Mouse (Mus musculus): ENCODE results near the gene Gpr82. TPM values are rescaled to one million over a fixed set of nuclear protein-coding genes. Genes with fewer than 3 reads are reported as not detected.

Gpr82 gene
- polyA plus RNA-seq, 1 experiment: 0.08 TPM

GRCm38 (mm10) chrX:13651889-13652288 is 9.3 kb upstream of the Gpr82 start:
- Histone ChIP-seq H3K4me1 (ENCODE audit: control insufficient read depth, insufficient read depth, low read length) (peaks cover 4% of the 10 kb centered on the region), H3K4me3 (replicated peaks; ENCODE audit: extremely low read depth, low read depth, low read length) (no peak overlapping the region)
- DNase-seq: no peak
- 57% methylated on average over 2 of the region's 2 CpGs for WGBS
- no peak for TF ChIP-seq POLR2A (IDR thresholded peaks at IDR 0.05; ENCODE audit: borderline replicate concordance, extremely low read depth, low read depth, low read length)
- TF ChIP-seq CTCF (IDR thresholded peaks at IDR 0.05; ENCODE audit: insufficient read depth, low read length): no peak

- WGBS: 74% methylated on average over 1 of the region's 1 CpGs
- DNase-seq: no peak
- TF ChIP-seq CTCF (IDR thresholded peaks at IDR 0.05; ENCODE audit: insufficient read depth, low read length): no peak
- TF ChIP-seq POLR2A (IDR thresholded peaks at IDR 0.05; ENCODE audit: borderline replicate concordance, extremely low read depth, low read depth, low read length): no peak
- Histone ChIP-seq H3K4me3 (replicated peaks; ENCODE audit: extremely low read depth, low read depth, low read length) (no peak overlapping the region), H3K4me1 (ENCODE audit: control insufficient read depth, insufficient read depth, low read length) (peaks cover 4% of the 10 kb centered on the region)
Measured at GRCm38 (mm10) chrX:13652291-13652690, 8.9 kb upstream of the Gpr82 start.

GRCm38 (mm10) chrX:13655005-13655421 is 6.2 kb upstream of the Gpr82 start:
- no peak for TF ChIP-seq POLR2A (IDR thresholded peaks at IDR 0.05; ENCODE audit: borderline replicate concordance, extremely low read depth, low read depth, low read length)
- TF ChIP-seq CTCF (IDR thresholded peaks at IDR 0.05; ENCODE audit: insufficient read depth, low read length): no peak
- peaks cover 4% of the 10 kb centered on the region for H3K4me1 ChIP-seq (ENCODE audit: control insufficient read depth, insufficient read depth, low read length)
- no peak for DNase-seq
- WGBS: 63% methylated on average over 3 of the region's 3 CpGs
- no peak overlapping the region for H3K4me3 ChIP-seq (replicated peaks; ENCODE audit: extremely low read depth, low read depth, low read length)

GRCm38 (mm10) chrX:13655906-13656305 is 5.3 kb upstream of the Gpr82 start:
- TF ChIP-seq POLR2A (IDR thresholded peaks at IDR 0.05; ENCODE audit: borderline replicate concordance, extremely low read depth, low read depth, low read length) (no peak), CTCF (IDR thresholded peaks at IDR 0.05; ENCODE audit: insufficient read depth, low read length) (no peak)
- Histone ChIP-seq H3K4me3 (replicated peaks; ENCODE audit: extremely low read depth, low read depth, low read length) (no peak overlapping the region), H3K4me1 (ENCODE audit: control insufficient read depth, insufficient read depth, low read length) (peaks cover 4% of the 10 kb centered on the region)
- DNase-seq: no peak
- 58% methylated on average over 6 of the region's 6 CpGs for WGBS

- WGBS: 7% methylated on average over 1 of the region's 1 CpGs
- TF ChIP-seq POLR2A (IDR thresholded peaks at IDR 0.05; ENCODE audit: borderline replicate concordance, extremely low read depth, low read depth, low read length) (no peak), CTCF (IDR thresholded peaks at IDR 0.05; ENCODE audit: insufficient read depth, low read length) (no peak)
- no peak overlapping the region for H3K4me3 ChIP-seq (replicated peaks; ENCODE audit: extremely low read depth, low read depth, low read length)
- H3K4me1 ChIP-seq (ENCODE audit: control insufficient read depth, insufficient read depth, low read length): peaks cover 4% of the 10 kb centered on the region
- DNase-seq: no peak
Measured at GRCm38 (mm10) chrX:13656721-13657120, 4.4 kb upstream of the Gpr82 start.

- TF ChIP-seq CTCF (IDR thresholded peaks at IDR 0.05; ENCODE audit: insufficient read depth, low read length) (no peak), POLR2A (IDR thresholded peaks at IDR 0.05; ENCODE audit: borderline replicate concordance, extremely low read depth, low read depth, low read length) (no peak)
- H3K4me1 ChIP-seq (ENCODE audit: control insufficient read depth, insufficient read depth, low read length): peaks cover 4% of the 10 kb centered on the region
- no peak overlapping the region for H3K4me3 ChIP-seq (replicated peaks; ENCODE audit: extremely low read depth, low read depth, low read length)
- 77% methylated on average over 3 of the region's 3 CpGs for WGBS
- no peak for DNase-seq
Measured at GRCm38 (mm10) chrX:13658616-13659140, 2.5 kb upstream of the Gpr82 start.

- H3K4me1 ChIP-seq (ENCODE audit: control insufficient read depth, insufficient read depth, low read length): peaks cover 4% of the 10 kb centered on the region
- DNase-seq: no peak
- TF ChIP-seq POLR2A (IDR thresholded peaks at IDR 0.05; ENCODE audit: borderline replicate concordance, extremely low read depth, low read depth, low read length): no peak
- no peak for TF ChIP-seq CTCF (IDR thresholded peaks at IDR 0.05; ENCODE audit: insufficient read depth, low read length)
- WGBS: 53% methylated on average over 4 of the region's 4 CpGs
- H3K4me3 ChIP-seq (replicated peaks; ENCODE audit: extremely low read depth, low read depth, low read length): no peak overlapping the region
Measured at GRCm38 (mm10) chrX:13659201-13659890, 1.8 kb upstream of the Gpr82 start.

GRCm38 (mm10) chrX:13668867-13669266 is 7.7 kb downstream of the Gpr82 start:
- no peak for DNase-seq
- no peak for TF ChIP-seq POLR2A (IDR thresholded peaks at IDR 0.05; ENCODE audit: borderline replicate concordance, extremely low read depth, low read depth, low read length)
- TF ChIP-seq CTCF (IDR thresholded peaks at IDR 0.05; ENCODE audit: insufficient read depth, low read length): no peak
- Histone ChIP-seq H3K4me1 (ENCODE audit: control insufficient read depth, insufficient read depth, low read length) (no peaks in the 10 kb centered on the region), H3K4me3 (replicated peaks; ENCODE audit: extremely low read depth, low read depth, low read length) (no peak overlapping the region)
- WGBS: 61% methylated on average over 5 of the region's 5 CpGs

GRCm38 (mm10) chrX:13670342-13670741 is 9.2 kb downstream of the Gpr82 start:
- 69% methylated on average over 3 of the region's 3 CpGs for WGBS
- DNase-seq: no peak
- TF ChIP-seq CTCF (IDR thresholded peaks at IDR 0.05; ENCODE audit: insufficient read depth, low read length): no peak
- no peak for TF ChIP-seq POLR2A (IDR thresholded peaks at IDR 0.05; ENCODE audit: borderline replicate concordance, extremely low read depth, low read depth, low read length)

GRCm38 (mm10) chrX:13673001-13673400 is 11.8 kb downstream of the Gpr82 start:
- Histone ChIP-seq H3K4me3 (replicated peaks; ENCODE audit: extremely low read depth, low read depth, low read length) (no peak overlapping the region), H3K4me1 (ENCODE audit: control insufficient read depth, insufficient read depth, low read length) (no peaks in the 10 kb centered on the region)
- TF ChIP-seq POLR2A (IDR thresholded peaks at IDR 0.05; ENCODE audit: borderline replicate concordance, extremely low read depth, low read depth, low read length) (no peak), CTCF (IDR thresholded peaks at IDR 0.05; ENCODE audit: insufficient read depth, low read length) (no peak)
- no peak for DNase-seq
- WGBS: 77% methylated on average over 3 of the region's 3 CpGs

More at GRCm38 (mm10) chrX:13670342-13670741, 9.2 kb downstream of the Gpr82 start:
- no peak overlapping the region for H3K4me3 ChIP-seq (replicated peaks; ENCODE audit: extremely low read depth, low read depth, low read length)
- no peaks in the 10 kb centered on the region for H3K4me1 ChIP-seq (ENCODE audit: control insufficient read depth, insufficient read depth, low read length)

Measured in lung, adult 2 months (tissue).